Mouse (Mus musculus) brown adipose tissue, adult 24 weeks (tissue): ENCODE measurements around the gene Akr1a1. TPM values are rescaled to one million over a fixed set of nuclear protein-coding genes. Genes with fewer than 3 reads are reported as not detected.
"Not testable (repeated sequence)": the region's sequence is repeated elsewhere in the genome, so short reads cannot be mapped to it uniquely, and the experiment has no call there.

Source experiments
- H3K27ac ChIP-seq: fragments of 200-500 bp; replicated peaks from 2 replicates; pipeline ENCODE4 v1.5.1; 2012; ENCODE audit warnings: low read depth, mild to moderate bottlenecking, low read length
- H3K4me1 ChIP-seq: fragments of 200-500 bp; 2 replicates; pipeline ENCODE4 v1.6.1; 2012; ENCODE audit warnings: low read length, mixed read lengths; ENCODE audit not compliant: control insufficient read depth, insufficient read depth, insufficient read length
- H3K4me3 ChIP-seq: fragments of 200-500 bp; 2 replicates; pipeline ENCODE4 v1.5.1; 2012; ENCODE audit warnings: low read depth, mild to moderate bottlenecking, low read length, moderate library complexity; ENCODE audit not compliant: insufficient read depth
- polyA plus RNA-seq: library from polyadenylated mRNA; stranded (reverse); fragments of >200 nt; gene quantifications from 2 replicates; pipeline ENCODE4 v1.2.4, GENCODE M21; 2012; ENCODE audit not compliant: missing spikeins, insufficient read depth, insufficient read length

Gene Akr1a1
- 444 and 532 TPM in 2 replicates for polyA plus RNA-seq

- peak within 1 kb of the TSS; percentile 96 for H3K27ac ChIP-seq
- peak within 1 kb of the TSS; percentile 97 for H3K4me3 ChIP-seq
- H3K4me1 ChIP-seq, result peaks cover 10% of the 10 kb centered on the region
These were observed at the start of gene Akr1a1 for GRCm38 (mm10) chr4:116650924-116651796. Akr1a1 (minus strand) TSS chr4:116651680.

GRCm38 (mm10) chr4:116700964-116701363, 49.5 kb upstream of the Akr1a1 start:
- Histone ChIP-seq H3K4me1 (no peaks in the 10 kb centered on the region), H3K4me3 (no peak overlapping the region), H3K27ac (no peak overlapping the region)

GRCm38 (mm10) chr4:116698693-116699342, 47.3 kb upstream of the Akr1a1 start:
- Histone ChIP-seq H3K4me3 (no peak overlapping the region), H3K4me1 (no peaks in the 10 kb centered on the region), H3K27ac (no peak overlapping the region)

GRCm38 (mm10) chr4:116693785-116694184, 42.3 kb upstream of the Akr1a1 start:
- no peak overlapping the region for H3K27ac ChIP-seq
- H3K4me1 ChIP-seq, result no peaks in the 10 kb centered on the region
- no peak overlapping the region for H3K4me3 ChIP-seq

- Histone ChIP-seq H3K27ac (no peak overlapping the region), H3K4me1 (no peaks in the 10 kb centered on the region), H3K4me3 (no peak overlapping the region)
These were observed 40.7 kb upstream of the Akr1a1 start for GRCm38 (mm10) chr4:116692146-116692545.

- H3K27ac ChIP-seq, result no peak overlapping the region
- H3K4me3 ChIP-seq, result no peak overlapping the region
- peaks cover 5% of the 10 kb centered on the region for H3K4me1 ChIP-seq
These were observed 37.9 kb upstream of the Akr1a1 start for GRCm38 (mm10) chr4:116689309-116689876.

- Histone ChIP-seq H3K4me3 (peak overlapping the region; percentile 93), H3K4me1 (peaks cover 5% of the 10 kb centered on the region), H3K27ac (0 out of 2 replicates have a peak overlapping the region, but pooled peaks have one; percentile 5)
These were observed 35.6 kb upstream of the Akr1a1 start for GRCm38 (mm10) chr4:116687041-116687440.

- Histone ChIP-seq H3K27ac (peak within 1 kb of the TSS; percentile 90), H3K4me1 (peaks cover 5% of the 10 kb centered on the region), H3K4me3 (peak within 1 kb of the TSS; percentile 93)
These were observed 34.1 kb upstream of the Akr1a1 start, which contains the start of gene Prdx1 for GRCm38 (mm10) chr4:116685402-116686061. Prdx1 (plus strand) TSS chr4:116685544.

GRCm38 (mm10) chr4:116684665-116685064, 33.2 kb upstream of the Akr1a1 start:
- Histone ChIP-seq H3K27ac (peak overlapping the region; percentile 90), H3K4me3 (peak overlapping the region; percentile 93; the same call in 1 of the 2 replicates), H3K4me1 (peaks cover 5% of the 10 kb centered on the region)

- H3K27ac ChIP-seq, result no peak overlapping the region
- H3K4me1 ChIP-seq, result peaks cover 5% of the 10 kb centered on the region
- H3K4me3 ChIP-seq, result no peak overlapping the region
These were observed 32.5 kb upstream of the Akr1a1 start for GRCm38 (mm10) chr4:116683957-116684356.

GRCm38 (mm10) chr4:116680521-116680920, 29.0 kb upstream of the Akr1a1 start:
- not testable (repeated sequence) for H3K4me1 ChIP-seq

GRCm38 (mm10) chr4:116679141-116679540, 27.7 kb upstream of the Akr1a1 start:
- Histone ChIP-seq H3K4me1 (no peaks in the 10 kb centered on the region), H3K4me3 (no peak overlapping the region), H3K27ac (no peak overlapping the region)

More at GRCm38 (mm10) chr4:116680521-116680920, 29.0 kb upstream of the Akr1a1 start:
- H3K4me3 ChIP-seq, H3K27ac ChIP-seq: not testable (repeated sequence)

GRCm38 (mm10) chr4:116677808-116678207, 26.3 kb upstream of the Akr1a1 start:
- Histone ChIP-seq H3K4me1 (no peaks in the 10 kb centered on the region), H3K27ac (no peak overlapping the region), H3K4me3 (no peak overlapping the region)

- no peaks in the 10 kb centered on the region for H3K4me1 ChIP-seq
- no peak overlapping the region for H3K27ac ChIP-seq
- H3K4me3 ChIP-seq, result no peak overlapping the region
These were observed 24.5 kb upstream of the Akr1a1 start for GRCm38 (mm10) chr4:116676027-116676426.

- not testable (repeated sequence) for H3K4me3 ChIP-seq, H3K27ac ChIP-seq, H3K4me1 ChIP-seq
These were observed 23.3 kb upstream of the Akr1a1 start for GRCm38 (mm10) chr4:116674761-116675160.
